Mouse (Mus musculus): ENCODE data around the gene Slc7a9.

Slc7a9 gene

GRCm38 (mm10) chr7:35447996-35448846, at the start of gene Slc7a9:
Gene Slc7a9, plus strand, starts transcription at chr7:35448796.
- peak; percentile 21 for DNase-seq (ENCODE audit: extremely low spot score, low spot score)

GRCm38 (mm10) chr7:35401169-35401568, 47.4 kb upstream of the Slc7a9 start:
- DNase-seq (ENCODE audit: extremely low spot score, low spot score), result no peak

GRCm38 (mm10) chr7:35415226-35415625, 33.4 kb upstream of the Slc7a9 start:
- DNase-seq (ENCODE audit: extremely low spot score, low spot score), result no peak

GRCm38 (mm10) chr7:35415801-35416653, 32.6 kb upstream of the Slc7a9 start:
- DNase-seq (ENCODE audit: extremely low spot score, low spot score), result no peak

- no peak for DNase-seq (ENCODE audit: extremely low spot score, low spot score)
Measured at GRCm38 (mm10) chr7:35416654-35416948, 32.0 kb upstream of the Slc7a9 start.

GRCm38 (mm10) chr7:35423071-35423470, 25.5 kb upstream of the Slc7a9 start:
- DNase-seq (ENCODE audit: extremely low spot score, low spot score), result no peak

GRCm38 (mm10) chr7:35428146-35428545, 20.4 kb upstream of the Slc7a9 start:
- no peak for DNase-seq (ENCODE audit: extremely low spot score, low spot score)

DNA sequence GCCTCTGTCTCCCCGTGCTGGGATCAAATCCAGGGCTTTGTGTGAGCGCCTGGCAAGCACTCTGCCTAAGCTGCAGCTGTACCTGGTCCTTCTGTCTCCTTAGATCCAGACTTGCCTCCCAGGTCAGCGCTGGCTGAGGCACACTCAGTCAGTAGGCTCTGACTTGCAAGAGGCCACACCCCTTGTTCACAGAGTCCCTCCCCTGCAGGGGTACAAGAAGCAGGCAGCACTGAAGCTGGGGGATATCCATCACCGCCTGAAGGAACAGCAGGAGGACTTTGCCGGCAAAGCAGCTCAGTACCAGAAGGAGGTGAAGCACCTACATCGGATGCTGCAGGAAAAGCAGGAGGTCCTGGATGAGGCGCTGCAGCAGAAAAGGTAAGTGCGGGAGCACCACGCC, 13.3 kb upstream of the Slc7a9 start:
- DNase-seq (ENCODE audit: extremely low spot score, low spot score), result no peak

- DNase-seq (ENCODE audit: extremely low spot score, low spot score), result no peak
Measured at GRCm38 (mm10) chr7:35447501-35447900, 1.1 kb upstream of the Slc7a9 start.

GRCm38 (mm10) chr7:35448867-35449266, 271 bp downstream of the Slc7a9 start:
- DNase-seq (ENCODE audit: extremely low spot score, low spot score), result no peak

GRCm38 (mm10) chr7:35456091-35456814, 7.7 kb downstream of the Slc7a9 start:
- DNase-seq (ENCODE audit: extremely low spot score, low spot score), result no peak

DNA sequence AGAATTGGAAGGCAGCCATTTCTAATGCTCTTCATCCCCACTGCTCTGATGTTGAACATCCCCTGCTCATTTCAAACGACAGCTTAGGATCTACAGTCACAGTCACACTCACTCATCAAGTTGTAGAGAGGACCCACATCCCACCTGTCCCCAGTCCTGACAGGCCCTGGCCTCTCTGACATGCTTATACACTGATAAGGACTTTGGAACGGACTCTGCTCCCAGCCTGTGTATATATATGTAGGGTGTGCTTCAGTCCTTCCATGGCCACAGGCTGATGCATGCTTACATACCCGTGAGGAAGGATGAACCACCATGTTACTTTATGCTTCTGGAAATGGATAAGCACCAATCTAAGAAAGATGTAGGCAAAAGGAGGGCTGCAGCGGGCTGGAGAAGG, 12.4 kb downstream of the Slc7a9 start:
- DNase-seq (ENCODE audit: extremely low spot score, low spot score), result no peak

- DNase-seq (ENCODE audit: extremely low spot score, low spot score), result no peak
Measured at GRCm38 (mm10) chr7:35465027-35465426, 16.4 kb downstream of the Slc7a9 start.

- no peak for DNase-seq (ENCODE audit: extremely low spot score, low spot score)
Measured at GRCm38 (mm10) chr7:35467856-35468255, 19.3 kb downstream of the Slc7a9 start.

- no peak for DNase-seq (ENCODE audit: extremely low spot score, low spot score)
Measured at GRCm38 (mm10) chr7:35470794-35471193, 22.2 kb downstream of the Slc7a9 start.

- no peak for DNase-seq (ENCODE audit: extremely low spot score, low spot score)
Measured at GRCm38 (mm10) chr7:35476457-35476856, 27.9 kb downstream of the Slc7a9 start.

- no peak for DNase-seq (ENCODE audit: extremely low spot score, low spot score)
Measured at GRCm38 (mm10) chr7:35485126-35485525, 36.5 kb downstream of the Slc7a9 start.

DNA sequence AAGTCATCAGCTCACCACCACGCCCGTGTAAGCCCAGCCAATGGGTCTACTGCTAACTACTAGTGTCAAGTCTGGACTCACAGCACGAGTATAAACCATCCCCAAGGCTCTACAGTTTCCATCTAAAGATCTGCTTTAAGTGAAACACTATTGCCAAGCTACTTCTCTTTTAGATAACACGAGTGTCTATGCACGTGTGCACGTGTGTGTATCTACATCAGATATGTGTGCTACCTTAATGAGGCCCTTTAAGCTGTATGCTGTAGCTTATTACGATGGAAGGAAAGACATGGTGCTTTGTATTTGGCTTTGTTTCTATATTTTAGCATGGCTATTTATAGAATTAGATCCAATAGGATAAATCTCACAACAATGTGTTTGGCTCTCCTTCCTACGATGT, 38.0 kb downstream of the Slc7a9 start:
- no peak for DNase-seq (ENCODE audit: extremely low spot score, low spot score)

DNA sequence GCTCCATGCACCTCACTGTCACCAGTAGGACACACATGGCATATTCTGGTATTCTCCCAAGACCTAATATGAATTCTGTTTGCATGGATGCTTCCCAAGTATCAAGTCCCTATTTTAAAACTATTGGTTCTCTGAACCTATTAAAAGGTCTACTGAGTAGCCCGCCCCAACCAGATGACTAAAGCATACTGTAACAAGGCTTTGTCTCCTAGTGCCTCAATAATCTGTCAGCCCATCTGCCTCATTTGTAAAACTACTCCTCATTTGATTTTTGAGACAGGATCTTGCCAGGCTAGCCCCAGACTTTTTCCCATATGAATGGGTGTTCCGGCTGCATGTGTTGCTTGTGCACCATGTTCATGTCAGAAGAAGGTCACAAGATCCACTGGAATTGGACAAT, 41.6 kb downstream of the Slc7a9 start:
- DNase-seq (ENCODE audit: extremely low spot score, low spot score), result no peak

- no peak for DNase-seq (ENCODE audit: extremely low spot score, low spot score)
Measured at GRCm38 (mm10) chr7:35491005-35491404, 42.4 kb downstream of the Slc7a9 start.

DNA sequence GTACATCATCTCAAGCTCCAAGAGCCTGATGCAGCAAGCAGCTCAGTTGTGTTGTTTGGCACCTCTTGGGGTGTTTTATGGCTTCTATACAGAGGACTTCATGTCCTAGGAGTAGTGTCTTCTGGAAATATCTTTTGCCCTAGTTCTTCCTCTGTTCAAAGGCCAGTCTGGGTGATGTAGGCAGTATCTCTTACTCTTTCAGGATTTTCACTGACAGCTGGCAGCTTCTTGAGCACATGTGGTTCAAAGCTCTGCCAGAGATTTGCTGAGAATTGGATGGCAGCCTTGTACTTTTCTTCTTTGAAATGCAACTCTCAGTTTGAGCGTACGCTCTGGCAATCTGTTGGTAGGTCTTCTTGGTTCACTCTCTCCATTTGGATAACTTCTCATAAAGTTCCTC, 48.9 kb downstream of the Slc7a9 start:
- no peak for DNase-seq (ENCODE audit: extremely low spot score, low spot score)

- peak; percentile 22 for DNase-seq (ENCODE audit: extremely low spot score, low spot score)
Measured at GRCm38 (mm10) chr7:35501995-35502394, 53.4 kb downstream of the Slc7a9 start.
